Mouse (Mus musculus) CH12.LX (cell line): ENCODE results near the gene Ccr8.
A peak's percentile ranks its signal among the peaks of the same experiment; 100 is the strongest.

Experiments
- CTCF ChIP-seq, 2 experiments: IDR thresholded peaks in 1 of 2; conservative IDR thresholded peaks in 1 of 2; 2 replicates each; pipeline ENCODE4 v1.5.1; 2011 to 2012; ENCODE audit warnings: low read depth in 2 of 2, low read length in 2 of 2, improper control_type of control experiment in 1 of 2, inconsistent platforms in 1 of 2, mild to moderate bottlenecking in 1 of 2, moderate library complexity in 1 of 2
- ETS1 ChIP-seq: conservative IDR thresholded peaks from 2 replicates; pipeline ENCODE4 v1.6.1; 2012; ENCODE audit warnings: low read depth, mild to moderate bottlenecking, inconsistent platforms, low read length, improper control_type of control experiment, moderate library complexity
- JUND ChIP-seq: conservative IDR thresholded peaks from 2 replicates; pipeline ENCODE4 v1.6.1; 2011; ENCODE audit warnings: low read depth, low read length, improper control_type of control experiment
- KAT2A ChIP-seq: IDR thresholded peaks from 2 replicates; pipeline ENCODE4 v1.6.1; 2012; ENCODE audit warnings: low read length, improper control_type of control experiment, inconsistent platforms; ENCODE audit not compliant: insufficient replicate concordance
- MAX ChIP-seq: IDR thresholded peaks from 2 replicates; pipeline ENCODE4 v1.6.1; 2011; ENCODE audit warnings: low read length, improper control_type of control experiment
- MAZ ChIP-seq: IDR thresholded peaks from 2 replicates; pipeline ENCODE4 v1.6.1; 2012; ENCODE audit warnings: low read depth, mild to moderate bottlenecking, inconsistent platforms, low read length, improper control_type of control experiment, moderate library complexity
- MYC ChIP-seq: IDR thresholded peaks from 2 replicates; pipeline ENCODE4 v1.6.1; 2011; ENCODE audit warnings: low read depth, mild to moderate bottlenecking, improper control_type of control experiment, low read length
- NELFE ChIP-seq: IDR thresholded peaks from 2 replicates; pipeline ENCODE4 v1.6.1; 2011; ENCODE audit warnings: low read depth, low read length, improper control_type of control experiment
- POLR2A ChIP-seq: IDR thresholded peaks from 2 replicates; pipeline ENCODE4 v1.6.1; 2011; ENCODE audit warnings: low read depth, mild to moderate bottlenecking, improper control_type of control experiment, low read length
- POLR2AphosphoS2 ChIP-seq: IDR thresholded peaks from 2 replicates; pipeline ENCODE4 v1.6.1; 2011; ENCODE audit warnings: low read depth, low read length, improper control_type of control experiment
- USF1 ChIP-seq: IDR thresholded peaks from 2 replicates; pipeline ENCODE4 v1.6.1; 2014; ENCODE audit warnings: low read depth, mild to moderate bottlenecking, inconsistent platforms, low read length, improper control_type of control experiment
- ZC3H11A ChIP-seq: IDR thresholded peaks from 2 replicates; pipeline ENCODE4 v1.6.1; 2012; ENCODE audit warnings: low read depth, mild to moderate bottlenecking, inconsistent platforms, low read length, improper control_type of control experiment
- ZMIZ1 ChIP-seq: IDR thresholded peaks from 2 replicates; pipeline ENCODE4 v1.6.1; 2012; ENCODE audit warnings: low read depth, mild to moderate bottlenecking, inconsistent platforms, low read length, improper control_type of control experiment

DNA sequence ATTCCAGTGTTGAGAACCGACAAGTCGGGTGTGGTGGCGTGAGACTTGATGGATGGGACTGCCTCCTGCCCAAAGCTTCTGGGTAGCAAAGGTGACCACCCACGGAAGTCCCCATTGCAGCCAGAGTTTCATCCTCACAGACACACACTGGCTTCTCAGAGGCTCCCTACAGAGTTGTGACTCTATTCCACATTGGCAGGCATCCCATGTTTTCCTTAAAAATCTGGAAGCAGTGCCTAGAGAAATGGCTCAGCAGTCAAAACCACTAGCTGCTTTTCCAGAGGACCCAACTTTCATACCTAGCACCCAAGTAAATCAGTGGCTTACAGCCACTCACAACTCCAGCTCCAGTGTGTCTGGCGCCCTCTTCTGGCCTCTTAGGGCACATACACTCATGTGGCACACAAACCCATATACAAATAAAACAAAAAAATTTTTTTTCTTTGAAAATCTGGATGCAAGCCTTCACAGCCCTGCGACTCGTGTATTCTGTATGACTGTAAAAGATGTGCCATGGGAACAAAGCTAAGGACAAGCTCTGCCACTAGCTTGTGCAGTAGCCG lies 11.3 kb upstream of the Ccr8 start:
- TF ChIP-seq MYC (no peak), MAZ (no peak), MAX (no peak), POLR2AphosphoS2 (no peak), ZMIZ1 (no peak), CTCF (conservative IDR thresholded peaks at IDR 0.05 in 1 of 2, IDR thresholded peaks at IDR 0.05 in 1 of 2; ENCODE audit: low read depth in 2 of 2, low read length in 2 of 2) (peak in 1 of 2 experiments; percentile 32; a peak in 2 of 4 replicates), KAT2A (no peak), JUND (no peak), NELFE (no peak), POLR2A (no peak), ETS1 (no peak), USF1 (no peak), ZC3H11A (no peak)
